Mouse (Mus musculus): ENCODE results near the gene Samsn1. TPM values are rescaled to one million over a fixed set of nuclear protein-coding genes. Genes with fewer than 3 reads are reported as not detected.

The Samsn1 gene
- total and polyA plus RNA-seq, 3 experiments: 5.7 to 453 (median 257) TPM

DNA sequence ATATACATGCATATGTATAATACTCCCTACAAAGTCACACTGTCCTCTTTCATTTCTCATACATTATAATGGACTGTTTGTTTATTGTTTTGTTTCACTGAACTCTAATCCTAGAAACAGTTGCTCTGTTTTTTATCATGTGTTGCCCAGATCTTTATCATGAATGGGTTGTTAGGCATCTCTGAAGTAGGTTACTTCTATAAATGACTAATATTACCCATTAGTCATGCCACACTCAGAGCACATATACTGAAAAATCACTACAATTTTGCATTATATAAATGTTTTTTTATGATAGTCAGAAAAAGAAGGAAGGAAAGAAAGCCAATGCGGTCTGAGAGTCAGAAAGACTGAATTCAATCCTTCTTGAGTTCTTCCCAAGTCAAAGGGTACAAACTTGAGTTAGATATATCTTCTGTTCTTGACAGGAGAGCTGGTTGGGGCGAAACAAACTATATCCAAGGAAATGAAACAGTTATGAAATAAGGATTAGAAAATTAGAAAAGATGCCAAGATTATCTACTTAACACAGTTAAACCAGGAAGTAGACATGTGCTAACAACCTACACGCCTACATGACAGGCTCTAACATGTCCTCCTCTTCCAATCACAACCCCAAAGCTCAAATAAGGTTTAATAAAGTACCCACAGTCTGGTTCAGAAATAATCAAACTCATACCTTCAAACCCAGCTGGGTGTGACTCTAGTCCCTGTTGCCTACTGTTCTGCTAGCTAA is 122.0 kb downstream of the Samsn1 start:
- no peak for ATAC-seq (ENCODE audit: extremely low read depth, insufficient number of reproducible peaks, low FRiP score, poor library complexity, severe bottlenecking)
- no peak overlapping the region for H3K4me3 ChIP-seq (ENCODE audit: low read depth, low read length)
- TF ChIP-seq CTCF (IDR thresholded peaks at IDR 0.05; ENCODE audit: low read depth, low read length) (no peak), POLR2AphosphoS5 (IDR thresholded peaks at IDR 0.05; ENCODE audit: insufficient replicate concordance, low read depth, low read length) (no peak), TAL1 (conservative IDR thresholded peaks at IDR 0.05; ENCODE audit: low read depth, low read length) (no peak), GATA2 (IDR thresholded peaks at IDR 0.05; ENCODE audit: borderline replicate concordance, low read depth, low read length) (no peak), GATA1 (IDR thresholded peaks at IDR 0.05; ENCODE audit: borderline replicate concordance, low read length) (no peak)
- peaks cover 63% of the 10 kb centered on the region for H3K4me1 ChIP-seq (ENCODE audit: insufficient read depth, low read depth, low read length)
- DNase-seq (ENCODE audit: low spot score): no peak
- H3K36me3 ChIP-seq (replicated peaks): peaks cover 49% of the 10 kb centered on the region
- no peaks in the 10 kb centered on the region for H3K27me3 ChIP-seq (ENCODE audit: insufficient read depth, low read length)
- H3K9me3 ChIP-seq (replicated peaks): no peaks in the 10 kb centered on the region

DNA sequence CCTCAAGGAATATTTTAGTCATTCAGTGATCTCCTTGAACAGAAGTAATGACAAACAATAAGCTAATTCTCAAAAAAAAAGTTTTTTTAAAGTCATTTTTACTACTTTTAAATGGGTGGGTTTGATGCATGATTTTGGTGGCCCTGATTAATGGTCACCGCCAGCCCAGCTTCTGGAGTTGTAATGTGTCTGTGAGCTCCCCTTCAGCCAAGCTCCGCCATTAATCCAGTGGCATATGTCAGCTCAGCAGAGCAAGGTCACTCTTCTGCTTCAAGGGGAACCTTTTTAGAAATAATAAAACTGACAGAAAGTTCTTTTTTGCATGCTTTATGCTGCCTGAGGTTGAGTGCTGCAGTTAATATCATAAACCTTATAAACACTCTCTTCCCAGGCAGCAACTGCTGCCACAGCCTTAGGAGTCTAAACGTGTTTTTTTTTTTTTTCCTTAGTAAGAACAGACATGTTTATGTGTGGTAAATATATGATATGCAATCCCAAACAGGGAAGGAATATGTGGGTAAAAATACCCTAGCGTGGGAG is 124.2 kb downstream of the Samsn1 start:
- peaks cover 62% of the 10 kb centered on the region for H3K4me1 ChIP-seq (ENCODE audit: insufficient read depth, low read depth, low read length)
- ATAC-seq (ENCODE audit: extremely low read depth, insufficient number of reproducible peaks, low FRiP score, poor library complexity, severe bottlenecking): no peak
- no peaks in the 10 kb centered on the region for H3K27me3 ChIP-seq (ENCODE audit: insufficient read depth, low read length)
- H3K9me3 ChIP-seq (replicated peaks): no peaks in the 10 kb centered on the region
- DNase-seq (ENCODE audit: low spot score): no peak
- H3K36me3 ChIP-seq (replicated peaks): peaks cover 52% of the 10 kb centered on the region
- no peak overlapping the region for H3K4me3 ChIP-seq (ENCODE audit: low read depth, low read length)
- TF ChIP-seq CTCF (IDR thresholded peaks at IDR 0.05; ENCODE audit: low read depth, low read length) (no peak), POLR2AphosphoS5 (IDR thresholded peaks at IDR 0.05; ENCODE audit: insufficient replicate concordance, low read depth, low read length) (no peak), GATA2 (IDR thresholded peaks at IDR 0.05; ENCODE audit: borderline replicate concordance, low read depth, low read length) (no peak), TAL1 (conservative IDR thresholded peaks at IDR 0.05; ENCODE audit: low read depth, low read length) (no peak), GATA1 (IDR thresholded peaks at IDR 0.05; ENCODE audit: borderline replicate concordance, low read length) (no peak)

DNA sequence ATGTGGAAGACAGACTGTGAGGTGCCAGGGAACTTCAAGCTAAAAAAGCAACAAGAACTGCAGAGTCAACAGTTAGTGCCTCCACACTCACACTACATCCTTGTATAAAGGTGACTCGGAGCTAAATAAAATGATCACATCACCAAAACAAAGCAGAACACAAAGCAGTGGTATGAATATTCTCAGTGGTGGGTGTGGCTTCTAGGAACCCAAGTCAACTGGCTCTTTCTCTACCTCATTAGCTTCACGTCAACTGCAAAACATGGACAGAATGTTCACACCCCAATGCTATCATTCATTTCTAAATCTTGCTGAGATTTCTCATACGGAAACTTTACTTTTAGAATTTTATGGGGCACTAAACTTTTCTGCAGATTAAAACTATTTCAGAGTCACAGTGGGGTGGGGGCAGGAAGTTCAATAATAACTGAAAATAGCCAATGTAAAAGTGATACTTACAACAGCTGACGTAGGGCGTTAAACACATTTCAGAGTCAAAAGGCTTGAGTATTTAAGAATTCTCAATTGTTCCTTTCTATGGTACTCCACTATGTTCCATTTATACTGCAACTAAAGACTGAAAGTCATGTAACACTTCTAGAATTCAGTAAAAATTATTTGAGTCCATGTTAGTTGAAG is 127.7 kb downstream of the Samsn1 start:
- peaks cover 46% of the 10 kb centered on the region for H3K36me3 ChIP-seq (replicated peaks)
- no peak for ATAC-seq (ENCODE audit: extremely low read depth, insufficient number of reproducible peaks, low FRiP score, poor library complexity, severe bottlenecking)
- TF ChIP-seq TAL1 (conservative IDR thresholded peaks at IDR 0.05; ENCODE audit: low read depth, low read length): no peak
- no peak for TF ChIP-seq GATA1 (IDR thresholded peaks at IDR 0.05; ENCODE audit: borderline replicate concordance, low read length)
- TF ChIP-seq CTCF (IDR thresholded peaks at IDR 0.05; ENCODE audit: low read depth, low read length): no peak
- no peak for TF ChIP-seq POLR2AphosphoS5 (IDR thresholded peaks at IDR 0.05; ENCODE audit: insufficient replicate concordance, low read depth, low read length)
- TF ChIP-seq GATA2 (IDR thresholded peaks at IDR 0.05; ENCODE audit: borderline replicate concordance, low read depth, low read length): no peak
- H3K4me1 ChIP-seq (ENCODE audit: insufficient read depth, low read depth, low read length): peaks cover 62% of the 10 kb centered on the region
- no peak overlapping the region for H3K4me3 ChIP-seq (ENCODE audit: low read depth, low read length)
- no peaks in the 10 kb centered on the region for H3K27me3 ChIP-seq (ENCODE audit: insufficient read depth, low read length)
- no peaks in the 10 kb centered on the region for H3K9me3 ChIP-seq (replicated peaks)
- DNase-seq (ENCODE audit: low spot score): no peak

DNA sequence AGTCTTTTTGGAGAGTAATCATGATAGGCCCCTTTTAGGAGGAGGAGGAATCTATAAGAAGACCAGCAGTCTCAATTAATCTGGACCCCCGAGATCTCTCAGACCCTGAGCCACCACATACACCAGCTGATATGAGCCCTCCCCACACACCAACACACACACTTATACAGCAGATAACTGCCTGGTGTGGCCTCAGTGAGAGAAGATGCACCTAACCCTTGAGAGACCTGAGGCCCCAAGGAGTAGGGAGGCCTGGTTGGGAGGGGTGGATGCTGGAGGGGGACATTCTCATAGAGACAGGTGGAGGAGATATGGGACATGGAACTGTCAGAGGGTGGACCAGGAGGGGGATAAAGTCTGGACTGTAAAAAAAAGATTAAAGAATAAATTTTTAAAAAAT is 128.6 kb downstream of the Samsn1 start:
- Histone ChIP-seq H3K9me3 (replicated peaks) (no peaks in the 10 kb centered on the region), H3K27me3 (ENCODE audit: insufficient read depth, low read length) (no peaks in the 10 kb centered on the region), H3K4me1 (ENCODE audit: insufficient read depth, low read depth, low read length) (peaks cover 60% of the 10 kb centered on the region), H3K4me3 (ENCODE audit: low read depth, low read length) (no peak overlapping the region), H3K36me3 (replicated peaks) (peaks cover 42% of the 10 kb centered on the region)
- TF ChIP-seq GATA2 (IDR thresholded peaks at IDR 0.05; ENCODE audit: borderline replicate concordance, low read depth, low read length): no peak
- DNase-seq (ENCODE audit: low spot score) (no peak), ATAC-seq (ENCODE audit: extremely low read depth, insufficient number of reproducible peaks, low FRiP score, poor library complexity, severe bottlenecking) (no peak)

DNA sequence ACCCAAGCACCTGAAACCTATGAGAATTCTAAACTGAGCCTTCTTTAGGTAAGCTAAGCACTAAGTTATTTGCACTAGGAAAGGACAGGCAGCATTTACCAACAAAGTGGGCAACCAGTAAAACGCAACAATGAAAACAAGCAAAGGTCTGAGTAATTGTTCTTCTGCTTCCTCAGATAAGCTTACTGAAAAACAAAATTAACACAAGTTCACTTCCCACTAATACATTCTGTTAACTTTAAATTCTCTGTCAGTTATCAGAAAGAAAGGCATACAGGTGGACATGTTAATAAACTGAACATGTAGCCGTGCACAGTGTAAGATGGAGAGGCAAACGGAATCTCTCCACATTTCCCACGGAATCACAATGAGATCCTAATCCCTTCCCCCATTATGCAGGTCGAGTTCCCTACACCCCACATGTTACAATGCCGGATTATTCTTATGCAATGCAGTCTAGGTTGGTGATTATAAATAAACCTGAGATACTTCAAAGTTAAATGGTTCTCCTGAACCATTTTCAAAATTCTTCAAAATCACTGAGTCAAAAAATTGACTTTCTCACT is 132.9 kb downstream of the Samsn1 start:
- Histone ChIP-seq H3K36me3 (replicated peaks) (peaks cover 52% of the 10 kb centered on the region), H3K4me1 (ENCODE audit: insufficient read depth, low read depth, low read length) (peaks cover 57% of the 10 kb centered on the region), H3K4me3 (ENCODE audit: low read depth, low read length) (no peak overlapping the region; the same call in 1 of the 2 replicates), H3K27me3 (ENCODE audit: insufficient read depth, low read length) (no peaks in the 10 kb centered on the region), H3K9me3 (replicated peaks) (no peaks in the 10 kb centered on the region)
- ATAC-seq (ENCODE audit: extremely low read depth, insufficient number of reproducible peaks, low FRiP score, poor library complexity, severe bottlenecking) (peak; percentile 35), DNase-seq (ENCODE audit: low spot score) (no peak)
- TF ChIP-seq GATA1 (IDR thresholded peaks at IDR 0.05; ENCODE audit: borderline replicate concordance, low read length): no peak
- no peak for TF ChIP-seq TAL1 (conservative IDR thresholded peaks at IDR 0.05; ENCODE audit: low read depth, low read length)
- no peak for TF ChIP-seq POLR2AphosphoS5 (IDR thresholded peaks at IDR 0.05; ENCODE audit: insufficient replicate concordance, low read depth, low read length)
- no peak for TF ChIP-seq CTCF (IDR thresholded peaks at IDR 0.05; ENCODE audit: low read depth, low read length)
- TF ChIP-seq GATA2 (IDR thresholded peaks at IDR 0.05; ENCODE audit: borderline replicate concordance, low read depth, low read length): no peak

DNA sequence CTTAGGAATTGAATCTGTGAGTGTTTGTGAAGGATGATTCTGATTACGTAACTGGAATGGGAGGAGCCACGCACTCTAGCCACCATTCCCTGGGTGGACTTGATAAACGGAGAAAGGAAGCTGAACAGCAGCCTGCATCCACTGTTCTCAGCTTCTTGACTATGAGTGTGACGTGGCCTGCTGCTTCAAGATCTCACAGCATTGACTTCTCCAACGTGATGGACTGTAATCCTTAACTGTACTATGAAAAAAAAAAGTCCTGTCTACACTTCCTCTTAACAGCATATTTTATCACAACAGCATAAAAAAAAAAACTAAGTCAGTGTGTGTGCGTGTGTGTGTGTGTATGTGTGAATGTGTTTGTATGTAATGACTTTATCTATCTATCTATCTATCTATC is 134.9 kb downstream of the Samsn1 start:
- DNase-seq (ENCODE audit: low spot score) (no peak), ATAC-seq (ENCODE audit: extremely low read depth, insufficient number of reproducible peaks, low FRiP score, poor library complexity, severe bottlenecking) (0 out of 2 replicates have a peak, but pooled peaks have one; percentile 5)

More for the DNA sequence above, 134.9 kb downstream of the Samsn1 start:
- Histone ChIP-seq H3K4me1 (ENCODE audit: insufficient read depth, low read depth, low read length) (peaks cover 42% of the 10 kb centered on the region), H3K27me3 (ENCODE audit: insufficient read depth, low read length) (no peaks in the 10 kb centered on the region), H3K36me3 (replicated peaks) (peaks cover 53% of the 10 kb centered on the region), H3K4me3 (ENCODE audit: low read depth, low read length) (no peak overlapping the region), H3K9me3 (replicated peaks) (no peaks in the 10 kb centered on the region)
- TF ChIP-seq CTCF (IDR thresholded peaks at IDR 0.05; ENCODE audit: low read depth, low read length) (no peak), GATA2 (IDR thresholded peaks at IDR 0.05; ENCODE audit: borderline replicate concordance, low read depth, low read length) (no peak), TAL1 (conservative IDR thresholded peaks at IDR 0.05; ENCODE audit: low read depth, low read length) (no peak), GATA1 (IDR thresholded peaks at IDR 0.05; ENCODE audit: borderline replicate concordance, low read length) (no peak), POLR2AphosphoS5 (IDR thresholded peaks at IDR 0.05; ENCODE audit: insufficient replicate concordance, low read depth, low read length) (no peak)
